Mouse (Mus musculus): ENCODE data around the gene Rpgrip1l.

GRCm38 (mm10) chr8:91214287-91214686 is 98.8 kb downstream of the Rpgrip1l start:
- TF ChIP-seq POLR2A (IDR thresholded peaks at IDR 0.05; ENCODE audit: insufficient read depth, low read depth, low read length) = no peak
- no peak for TF ChIP-seq CTCF (IDR thresholded peaks at IDR 0.05; ENCODE audit: insufficient read depth, low read depth, low read length)
